8 mouse cellular contexts compared by ENCODE assay signal in genomic region chr15:79946022-79946421, GRCm38 (mm10). TPM values are rescaled to one million over a fixed set of nuclear protein-coding genes. Genes with fewer than 3 reads are reported as not detected.
DNase-seq lines count a peak whose midpoint lies in the region; ATAC-seq lines count a peak whose summit lies in the region.

No protein-coding gene starts in this region.

- H3K9me3 ChIP-seq in hindbrain, embryonic 16.5 days (ENCODE audit: control insufficient read depth, low read length) = no peaks in the 10 kb centered on the region

- 8% methylated on average over 4 of the region's 4 CpGs for WGBS in hindbrain, embryonic 16.5 days

- no peak overlapping the region for H3K27ac ChIP-seq in hindbrain, embryonic 16.5 days (ENCODE audit: low read depth, low read length)

- no peak overlapping the region for H3K4me2 ChIP-seq in hindbrain, embryonic 16.5 days (ENCODE audit: low read length)

- peak; percentile 82 for ATAC-seq in hindbrain, embryonic 16.5 days

- H3K36me3 ChIP-seq in hindbrain, embryonic 16.5 days (ENCODE audit: control insufficient read depth, insufficient read depth, low read length) = no peaks in the 10 kb centered on the region

- no peak overlapping the region for H3K9ac ChIP-seq in hindbrain, embryonic 16.5 days (ENCODE audit: low read depth, low read length)

- no peak overlapping the region for H3K4me3 ChIP-seq in hindbrain, embryonic 16.5 days (ENCODE audit: low read length)

- DNase-seq in NIH3T3 (ENCODE audit: low read depth) = peak; percentile 96
- peak; percentile 87 to 90 for DNase-seq in cerebellum, postnatal 25 days
- peak; percentile 90 to 91 for DNase-seq in frontal cortex, postnatal 36 days (ENCODE audit: low spot score in 2 of 2)
- peak; percentile 81 for DNase-seq in left cerebral cortex, adult 11 months (ENCODE audit: low spot score)
- DNase-seq in lung, postnatal 36 days = peak; percentile 95
- DNase-seq in retina, postnatal 7 days (ENCODE audit: low read depth, low spot score) = peak; percentile 83
- DNase-seq in urinary bladder, adult 18-20 months (ENCODE audit: low spot score in 2 of 2) = peak; percentile 76 to 78

- H3K4me1 ChIP-seq in hindbrain, embryonic 16.5 days (ENCODE audit: control insufficient read depth, insufficient read depth, low read depth, low read length) = peaks cover 18% of the 10 kb centered on the region

- H3K27me3 ChIP-seq in hindbrain, embryonic 16.5 days (replicated peaks; ENCODE audit: control insufficient read depth, insufficient read depth, low read length) = 0 out of 2 replicates have a peak, but pooled peaks cover 2% of the 10 kb centered on the region

RNA-seq across cellular contexts. Expression of gene Cbx7, which starts 24.9 kb away (rescaled TPM):
- 4.7 and 5.2 TPM in 2 replicates for polyA plus RNA-seq in hindbrain, embryonic 16.5 days (2015; fragmentation: Nextera tagmentation; extraction: Ambion mirVana)

RNA-seq across cellular contexts. Expression of gene Apobec3, which starts 54.6 kb away (rescaled TPM):
- polyA plus RNA-seq in hindbrain, embryonic 16.5 days (2015; fragmentation: Nextera tagmentation; extraction: Ambion mirVana) = 4.5 and 5.1 TPM in 2 replicates
